Mouse (Mus musculus) midbrain, embryonic 11.5 days (tissue): ENCODE results near the gene Sapcd1. TPM values are rescaled to one million over a fixed set of nuclear protein-coding genes. Genes with fewer than 3 reads are reported as not detected.
A peak's percentile ranks its signal among the peaks of the same experiment; 100 is the strongest.
"Not testable (repeated sequence)": the region's sequence is repeated elsewhere in the genome, so short reads cannot be mapped to it uniquely, and the experiment has no call there.

ENCODE experiments used
- ATAC-seq: fragments of 200-750 bp; cut with Nextera tagmentation; 2 replicates; pipeline ENCODE4 v1.8.0; 2017; ENCODE audit warnings: moderate TSS enrichment, moderate library complexity; ENCODE audit not compliant: low FRiP score
- DNase-seq: peaks from one replicate; pipeline ENCODE4 v3.0.0; 2015; ENCODE audit warnings: low spot score; ENCODE audit errors: missing footprints
- H3K27ac ChIP-seq: fragments of 300-500 bp; sonication (generic); 2 replicates; pipeline ENCODE4 v1.5.1; 2014; ENCODE audit warnings: low read depth, low read length
- H3K27me3 ChIP-seq: fragments of 300-500 bp; sonication (generic); 2 replicates; pipeline ENCODE4 v1.6.1; 2014; ENCODE audit warnings: mild to moderate bottlenecking, low read length, moderate library complexity, mixed read lengths; ENCODE audit not compliant: control insufficient read depth, insufficient read depth
- H3K36me3 ChIP-seq: fragments of 300-500 bp; sonication (generic); 2 replicates; pipeline ENCODE4 v1.6.1; 2014; ENCODE audit warnings: mild to moderate bottlenecking, low read length, moderate library complexity, mixed read lengths; ENCODE audit not compliant: control insufficient read depth, insufficient read depth
- H3K4me1 ChIP-seq: fragments of 300-500 bp; sonication (generic); 2 replicates; pipeline ENCODE4 v1.6.1; 2014; ENCODE audit warnings: low read length; ENCODE audit not compliant: control insufficient read depth, insufficient read depth
- H3K4me2 ChIP-seq: fragments of 300-500 bp; sonication (generic); 2 replicates; pipeline ENCODE4 v1.6.1; 2014; ENCODE audit warnings: mild to moderate bottlenecking, moderate library complexity
- H3K4me3 ChIP-seq: fragments of 300-500 bp; sonication (generic); 2 replicates; pipeline ENCODE4 v1.5.1; 2014; ENCODE audit warnings: low read depth, low read length
- H3K9ac ChIP-seq: fragments of 300-500 bp; sonication (generic); 2 replicates; pipeline ENCODE4 v1.6.1; 2014; ENCODE audit warnings: low read length
- H3K9me3 ChIP-seq: fragments of 300-500 bp; sonication (generic); 2 replicates; pipeline ENCODE4 v1.6.1; 2016; ENCODE audit warnings: low read length; ENCODE audit not compliant: control insufficient read depth
- WGBS: fragments of 180-500 bp; shearing (Covaris S2); extraction: QIAGEN DNeasy Blood & Tissue Kit; methylation state at CpG from one replicate; pipeline ENCODE4 v1.1.7; 2014; 5-methylcytosine and 5-hydroxymethylcytosine counted together
- polyA plus RNA-seq: library from polyadenylated mRNA; unstranded; fragments of >200 nt; fragmentation: Nextera tagmentation; extraction: Ambion mirVana; gene quantifications from 2 replicates; pipeline ENCODE4 v1.2.1, GENCODE M21; 2014

Gene Sapcd1
- polyA plus RNA-seq, 1 experiment from 2014 or later: 7.3 TPM

GRCm38 (mm10) chr17:35034896-35035295 is 7.1 kb upstream of the Sapcd1 start:
- no peak for ATAC-seq
- no peak overlapping the region for H3K27ac ChIP-seq

GRCm38 (mm10) chr17:35033703-35034102 is 5.9 kb upstream of the Sapcd1 start:
- H3K4me1 ChIP-seq, H3K4me3 ChIP-seq, H3K36me3 ChIP-seq, H3K9me3 ChIP-seq, H3K9ac ChIP-seq, ATAC-seq, DNase-seq, H3K4me2 ChIP-seq, H3K27me3 ChIP-seq, H3K27ac ChIP-seq: not testable (repeated sequence)
- 86% methylated on average over 1 of the region's 1 CpGs for WGBS

More at GRCm38 (mm10) chr17:35034896-35035295, 7.1 kb upstream of the Sapcd1 start:
- no peaks in the 10 kb centered on the region for H3K36me3 ChIP-seq
- H3K9me3 ChIP-seq: no peaks in the 10 kb centered on the region
- H3K4me1 ChIP-seq: no peaks in the 10 kb centered on the region; the same call in 1 of the 2 replicates
- H3K27me3 ChIP-seq: no peaks in the 10 kb centered on the region
- no peak overlapping the region for H3K9ac ChIP-seq
- H3K4me2 ChIP-seq: no peak overlapping the region
- 77% methylated on average over 6 of the region's 6 CpGs for WGBS
- no peak overlapping the region for H3K4me3 ChIP-seq
- DNase-seq: no peak

GRCm38 (mm10) chr17:35032323-35032870 is 4.6 kb upstream of the Sapcd1 start:
- WGBS: 74% methylated on average over 8 of the region's 8 CpGs
- Histone ChIP-seq H3K9me3 (no peaks in the 10 kb centered on the region), H3K36me3 (no peaks in the 10 kb centered on the region), H3K9ac (no peak overlapping the region), H3K27ac (no peak overlapping the region), H3K4me2 (no peak overlapping the region), H3K27me3 (no peaks in the 10 kb centered on the region), H3K4me3 (no peak overlapping the region), H3K4me1 (peaks cover 6% of the 10 kb centered on the region)
- ATAC-seq (no peak), DNase-seq (no peak)

- no peaks in the 10 kb centered on the region for H3K9me3 ChIP-seq
- ATAC-seq (no peak), DNase-seq (no peak)
- H3K9ac ChIP-seq: no peak overlapping the region
- H3K27ac ChIP-seq: no peak overlapping the region
- WGBS: 87% methylated on average over 7 of the region's 7 CpGs
- H3K4me1 ChIP-seq: peaks cover 9% of the 10 kb centered on the region
- no peak overlapping the region for H3K4me2 ChIP-seq
- H3K27me3 ChIP-seq: no peaks in the 10 kb centered on the region
- no peak overlapping the region for H3K4me3 ChIP-seq
- H3K36me3 ChIP-seq: no peaks in the 10 kb centered on the region
Observed at GRCm38 (mm10) chr17:35031880-35032279, 4.1 kb upstream of the Sapcd1 start.

GRCm38 (mm10) chr17:35031272-35031671 is 3.5 kb upstream of the Sapcd1 start:
- no peak for ATAC-seq
- WGBS: 91% methylated on average over 11 of the region's 11 CpGs

GRCm38 (mm10) chr17:35029691-35030532 is 2.1 kb upstream of the Sapcd1 start:
- H3K9ac ChIP-seq: peak overlapping the region; percentile 27; the same call in 1 of the 2 replicates
- H3K9me3 ChIP-seq: no peaks in the 10 kb centered on the region
- no peaks in the 10 kb centered on the region for H3K27me3 ChIP-seq
- H3K36me3 ChIP-seq: no peaks in the 10 kb centered on the region
- ATAC-seq (peak; percentile 49), DNase-seq (no peak)
- 31% methylated on average over 19 of the region's 19 CpGs for WGBS
- H3K4me1 ChIP-seq: peaks cover 9% of the 10 kb centered on the region
- H3K27ac ChIP-seq: peak overlapping the region; percentile 35; the same call in 1 of the 2 replicates
- 0 out of 2 replicates have a peak overlapping the region, but pooled peaks have one; percentile 8 for H3K4me2 ChIP-seq
- no peak overlapping the region for H3K4me3 ChIP-seq

More at GRCm38 (mm10) chr17:35031272-35031671, 3.5 kb upstream of the Sapcd1 start:
- no peak overlapping the region for H3K27ac ChIP-seq
- peaks cover 9% of the 10 kb centered on the region for H3K4me1 ChIP-seq
- H3K36me3 ChIP-seq: no peaks in the 10 kb centered on the region
- H3K9me3 ChIP-seq: no peaks in the 10 kb centered on the region
- no peak for DNase-seq
- no peak overlapping the region for H3K4me3 ChIP-seq
- H3K4me2 ChIP-seq: no peak overlapping the region
- H3K9ac ChIP-seq: no peak overlapping the region
- no peaks in the 10 kb centered on the region for H3K27me3 ChIP-seq

- Histone ChIP-seq H3K9me3 (no peaks in the 10 kb centered on the region), H3K9ac (no peak overlapping the region), H3K36me3 (no peaks in the 10 kb centered on the region), H3K27ac (no peak overlapping the region), H3K4me2 (no peak overlapping the region), H3K4me3 (no peak overlapping the region), H3K27me3 (no peaks in the 10 kb centered on the region), H3K4me1 (peaks cover 9% of the 10 kb centered on the region)
- ATAC-seq (no peak), DNase-seq (no peak)
- 79% methylated on average over 2 of the region's 2 CpGs for WGBS
Observed at GRCm38 (mm10) chr17:35028315-35028714, 499 bp upstream of the Sapcd1 start.

- no peak overlapping the region for H3K4me3 ChIP-seq
- no peaks in the 10 kb centered on the region for H3K9me3 ChIP-seq
- no peaks in the 10 kb centered on the region for H3K36me3 ChIP-seq
- no peak overlapping the region for H3K27ac ChIP-seq
- H3K27me3 ChIP-seq: no peaks in the 10 kb centered on the region
- H3K9ac ChIP-seq: no peak overlapping the region
- no peak overlapping the region for H3K4me2 ChIP-seq
- ATAC-seq (no peak), DNase-seq (no peak)
- 88% methylated on average over 5 of the region's 5 CpGs for WGBS
- peaks cover 15% of the 10 kb centered on the region for H3K4me1 ChIP-seq
Observed at GRCm38 (mm10) chr17:35026206-35026605, 1.6 kb downstream of the Sapcd1 start.
